Mouse (Mus musculus): ENCODE data around the gene Tmx1. TPM values are rescaled to one million over a fixed set of nuclear protein-coding genes. Genes with fewer than 3 reads are reported as not detected.

The Tmx1 gene
- polyA plus RNA-seq, 1 experiment: 13.2 TPM

GRCm38 (mm10) chr12:70455226-70455625 is 2.3 kb downstream of the Tmx1 start:
- 95% methylated on average over 8 of the region's 8 CpGs for WGBS
- Histone ChIP-seq H3K4me1 (ENCODE audit: control insufficient read depth, insufficient read depth, low read length) (no peaks in the 10 kb centered on the region; the same call in 1 of the 2 replicates), H3K36me3 (ENCODE audit: control insufficient read depth, insufficient read depth, low read length) (no peaks in the 10 kb centered on the region; the same call in none of the 2 replicates), H3K27me3 (replicated peaks; ENCODE audit: control insufficient read depth, insufficient read depth, low read length) (no peaks in the 10 kb centered on the region), H3K27ac (ENCODE audit: insufficient read depth, low read depth, low read length) (no peak overlapping the region), H3K4me3 (ENCODE audit: insufficient read depth, low read depth, low read length) (no peak overlapping the region)
- no peak for TF ChIP-seq CTCF (conservative IDR thresholded peaks at IDR 0.05; ENCODE audit: insufficient read depth, insufficient read length, low read depth, low read length)
- TF ChIP-seq POLR2A (IDR thresholded peaks at IDR 0.05; ENCODE audit: low read depth, low read length): no peak
- DNase-seq: no peak

- whole genome bisulfite sequencing: 68% methylated on average over 1 of the region's 1 CpGs
- Histone ChIP-seq H3K36me3 (ENCODE audit: control insufficient read depth, insufficient read depth, low read length) (peaks cover 2% of the 10 kb centered on the region), H3K27me3 (replicated peaks; ENCODE audit: control insufficient read depth, insufficient read depth, low read length) (no peaks in the 10 kb centered on the region), H3K27ac (ENCODE audit: insufficient read depth, low read depth, low read length) (no peak overlapping the region), H3K4me1 (ENCODE audit: control insufficient read depth, insufficient read depth, low read length) (no peaks in the 10 kb centered on the region), H3K4me3 (ENCODE audit: insufficient read depth, low read depth, low read length) (no peak overlapping the region)
- no peak for TF ChIP-seq CTCF (conservative IDR thresholded peaks at IDR 0.05; ENCODE audit: insufficient read depth, insufficient read length, low read depth, low read length)
- TF ChIP-seq POLR2A (IDR thresholded peaks at IDR 0.05; ENCODE audit: low read depth, low read length): no peak
- DNase-seq: no peak
These were observed 6.7 kb downstream of the Tmx1 start for GRCm38 (mm10) chr12:70459546-70459945.

- WGBS: 86% methylated on average over 4 of the region's 4 CpGs
These were observed 11.1 kb downstream of the Tmx1 start for GRCm38 (mm10) chr12:70464016-70464415.

GRCm38 (mm10) chr12:70475336-70475735 is 22.4 kb downstream of the Tmx1 start:
- H3K27ac ChIP-seq (ENCODE audit: insufficient read depth, low read depth, low read length): no peak overlapping the region
- DNase-seq: no peak
- no peaks in the 10 kb centered on the region for H3K4me1 ChIP-seq (ENCODE audit: control insufficient read depth, insufficient read depth, low read length)
- TF ChIP-seq CTCF (conservative IDR thresholded peaks at IDR 0.05; ENCODE audit: insufficient read depth, insufficient read length, low read depth, low read length): no peak
- no peak for TF ChIP-seq POLR2A (IDR thresholded peaks at IDR 0.05; ENCODE audit: low read depth, low read length)
- no peaks in the 10 kb centered on the region for H3K27me3 ChIP-seq (replicated peaks; ENCODE audit: control insufficient read depth, insufficient read depth, low read length)
- no peaks in the 10 kb centered on the region for H3K36me3 ChIP-seq (ENCODE audit: control insufficient read depth, insufficient read depth, low read length)
- 86% methylated on average over 3 of the region's 3 CpGs for WGBS
- no peak overlapping the region for H3K4me3 ChIP-seq (ENCODE audit: insufficient read depth, low read depth, low read length)

More at GRCm38 (mm10) chr12:70464016-70464415, 11.1 kb downstream of the Tmx1 start:
- Histone ChIP-seq H3K4me3 (ENCODE audit: insufficient read depth, low read depth, low read length) (no peak overlapping the region), H3K4me1 (ENCODE audit: control insufficient read depth, insufficient read depth, low read length) (no peaks in the 10 kb centered on the region), H3K27ac (ENCODE audit: insufficient read depth, low read depth, low read length) (no peak overlapping the region), H3K27me3 (replicated peaks; ENCODE audit: control insufficient read depth, insufficient read depth, low read length) (no peaks in the 10 kb centered on the region), H3K36me3 (ENCODE audit: control insufficient read depth, insufficient read depth, low read length) (peaks cover 2% of the 10 kb centered on the region)
- TF ChIP-seq POLR2A (IDR thresholded peaks at IDR 0.05; ENCODE audit: low read depth, low read length): no peak
- TF ChIP-seq CTCF (conservative IDR thresholded peaks at IDR 0.05; ENCODE audit: insufficient read depth, insufficient read length, low read depth, low read length): no peak
- no peak for DNase-seq

- 26% methylated on average over 16 of the region's 16 CpGs for WGBS
- Histone ChIP-seq H3K27ac (ENCODE audit: insufficient read depth, low read depth, low read length) (no peak overlapping the region), H3K27me3 (replicated peaks; ENCODE audit: control insufficient read depth, insufficient read depth, low read length) (no peaks in the 10 kb centered on the region), H3K36me3 (ENCODE audit: control insufficient read depth, insufficient read depth, low read length) (no peaks in the 10 kb centered on the region), H3K4me1 (ENCODE audit: control insufficient read depth, insufficient read depth, low read length) (no peaks in the 10 kb centered on the region), H3K4me3 (ENCODE audit: insufficient read depth, low read depth, low read length) (no peak overlapping the region)
- DNase-seq: peak; percentile 12
- TF ChIP-seq CTCF (conservative IDR thresholded peaks at IDR 0.05; ENCODE audit: insufficient read depth, insufficient read length, low read depth, low read length) (no peak), POLR2A (IDR thresholded peaks at IDR 0.05; ENCODE audit: low read depth, low read length) (no peak)
These were observed 24.1 kb downstream of the Tmx1 start for GRCm38 (mm10) chr12:70476884-70477576.

- TF ChIP-seq POLR2A (IDR thresholded peaks at IDR 0.05; ENCODE audit: low read depth, low read length): no peak
- peak; percentile 52; the same call in 1 of the 2 replicates for TF ChIP-seq CTCF (conservative IDR thresholded peaks at IDR 0.05; ENCODE audit: insufficient read depth, insufficient read length, low read depth, low read length)
- DNase-seq: peak; percentile 77
- Histone ChIP-seq H3K4me3 (ENCODE audit: insufficient read depth, low read depth, low read length) (no peak overlapping the region), H3K36me3 (ENCODE audit: control insufficient read depth, insufficient read depth, low read length) (no peaks in the 10 kb centered on the region), H3K27ac (ENCODE audit: insufficient read depth, low read depth, low read length) (no peak overlapping the region), H3K27me3 (replicated peaks; ENCODE audit: control insufficient read depth, insufficient read depth, low read length) (no peaks in the 10 kb centered on the region), H3K4me1 (ENCODE audit: control insufficient read depth, insufficient read depth, low read length) (no peaks in the 10 kb centered on the region)
- 76% methylated on average over 16 of the region's 16 CpGs for WGBS
These were observed 24.8 kb downstream of the Tmx1 start for GRCm38 (mm10) chr12:70477593-70478287.

GRCm38 (mm10) chr12:70485956-70486355 is 33.1 kb downstream of the Tmx1 start:
- no peak overlapping the region for H3K27ac ChIP-seq (ENCODE audit: insufficient read depth, low read depth, low read length)
- no peaks in the 10 kb centered on the region for H3K27me3 ChIP-seq (replicated peaks; ENCODE audit: control insufficient read depth, insufficient read depth, low read length)
- DNase-seq: no peak
- H3K4me3 ChIP-seq (ENCODE audit: insufficient read depth, low read depth, low read length): no peak overlapping the region
- H3K4me1 ChIP-seq (ENCODE audit: control insufficient read depth, insufficient read depth, low read length): no peaks in the 10 kb centered on the region
- no peaks in the 10 kb centered on the region for H3K36me3 ChIP-seq (ENCODE audit: control insufficient read depth, insufficient read depth, low read length)
- TF ChIP-seq POLR2A (IDR thresholded peaks at IDR 0.05; ENCODE audit: low read depth, low read length): no peak
- TF ChIP-seq CTCF (conservative IDR thresholded peaks at IDR 0.05; ENCODE audit: insufficient read depth, insufficient read length, low read depth, low read length): no peak
- WGBS: 87% methylated on average over 7 of the region's 7 CpGs

All from kidney, adult 2 months (tissue).